Mouse (Mus musculus) bone marrow, adult 2 months (tissue): Measurements from ENCODE around the gene Oaz2.

ENCODE experiments used
- CTCF ChIP-seq: fragments of 200-500 bp; IDR thresholded peaks from 2 replicates; pipeline ENCODE4 v1.5.1; 2011; ENCODE audit warnings: low read length, control low read depth; ENCODE audit not compliant: control insufficient read depth, insufficient read depth
- POLR2A ChIP-seq: fragments of 200-500 bp; IDR thresholded peaks from 2 replicates; pipeline ENCODE4 v1.6.1; 2011; ENCODE audit warnings: low read depth, mild to moderate bottlenecking, control low read depth, low read length, borderline replicate concordance; ENCODE audit not compliant: control insufficient read depth

DNA sequence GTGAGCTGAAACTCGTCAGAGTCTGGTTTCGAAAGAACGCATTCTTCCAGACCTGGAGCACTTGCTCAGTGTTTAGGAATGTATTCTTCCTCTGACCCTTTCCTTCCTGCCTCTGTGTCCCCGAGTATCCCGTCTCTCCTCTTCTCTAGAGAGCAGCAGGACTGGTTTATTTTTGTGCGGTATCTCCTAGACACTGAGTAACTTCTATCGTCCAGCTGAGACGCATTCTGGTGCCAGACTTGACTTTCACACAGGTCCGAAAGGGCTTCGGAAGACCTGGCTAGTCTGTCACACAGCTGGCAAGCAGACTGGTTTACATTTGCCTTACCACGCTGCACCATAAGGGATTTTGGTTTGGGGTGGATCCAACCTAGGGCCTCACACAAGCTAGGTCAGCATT lies 5.2 kb downstream of the Oaz2 start:
- TF ChIP-seq CTCF, result no peak
- TF ChIP-seq POLR2A, result no peak
